Mouse (Mus musculus) intestine, embryonic 16.5 days (tissue): ENCODE data around the gene Nkain2. TPM values are rescaled to one million over a fixed set of nuclear protein-coding genes. Genes with fewer than 3 reads are reported as not detected.
"Not testable (repeated sequence)": the region's sequence is repeated elsewhere in the genome, so short reads cannot be mapped to it uniquely, and the experiment has no call there.

Source experiments
- ATAC-seq: fragments of 200-750 bp; cut with Nextera tagmentation; 2 replicates; pipeline ENCODE4 v1.8.0; 2017; ENCODE audit warnings: moderate TSS enrichment, moderate library complexity
- H3K27ac ChIP-seq: fragments of 300-500 bp; sonication (generic); 2 replicates; pipeline ENCODE4 v1.5.1; 2014; ENCODE audit warnings: mild to moderate bottlenecking, low read length
- H3K27me3 ChIP-seq: fragments of 300-500 bp; sonication (generic); replicated peaks from 2 replicates; pipeline ENCODE4 v1.6.1; 2014; ENCODE audit warnings: low read length, control low read depth, mixed read lengths; ENCODE audit not compliant: control insufficient read depth, insufficient read depth
- H3K36me3 ChIP-seq: fragments of 300-500 bp; sonication (generic); 2 replicates; pipeline ENCODE4 v1.6.1; 2014; ENCODE audit warnings: low read length, control low read depth; ENCODE audit not compliant: control insufficient read depth, insufficient read depth
- H3K4me1 ChIP-seq: fragments of 300-500 bp; sonication (generic); 2 replicates; pipeline ENCODE4 v1.6.1; 2014; ENCODE audit warnings: low read length, control low read depth, mixed read lengths; ENCODE audit not compliant: control insufficient read depth, insufficient read depth
- H3K4me2 ChIP-seq: fragments of 300-500 bp; sonication (generic); 2 replicates; pipeline ENCODE4 v1.6.1; 2014; ENCODE audit warnings: low read depth, low read length, control low read depth
- H3K4me3 ChIP-seq: fragments of 300-500 bp; sonication (generic); 2 replicates; pipeline ENCODE4 v1.5.1; 2014; ENCODE audit warnings: mild to moderate bottlenecking, low read length
- H3K9ac ChIP-seq: fragments of 300-500 bp; sonication (generic); 2 replicates; pipeline ENCODE4 v1.6.1; 2014; ENCODE audit warnings: low read depth, low read length
- H3K9me3 ChIP-seq: fragments of 300-500 bp; sonication (generic); 2 replicates; pipeline ENCODE4 v1.6.1; 2016; ENCODE audit warnings: low read length, control low read depth; ENCODE audit not compliant: control insufficient read depth
- WGBS: fragments of 180-500 bp; shearing (Covaris S2); extraction: QIAGEN DNeasy Blood & Tissue Kit; methylation state at CpG from one replicate; pipeline ENCODE4 v1.1.7; 2014; 5-methylcytosine and 5-hydroxymethylcytosine counted together
- polyA plus RNA-seq: library from polyadenylated mRNA; unstranded; fragments of >200 nt; fragmentation: Nextera tagmentation; extraction: Ambion mirVana; gene quantifications from 2 replicates; pipeline ENCODE4 v1.2.1, GENCODE M21; 2015

The Nkain2 gene
- polyA plus RNA-seq, 1 experiment from 2014 or later = 0.61 TPM

GRCm38 (mm10) chr10:32790541-32790940, 99.7 kb downstream of the Nkain2 start:
- H3K27me3 ChIP-seq = no peaks in the 10 kb centered on the region
- no peak overlapping the region for H3K27ac ChIP-seq
- H3K4me1 ChIP-seq = no peaks in the 10 kb centered on the region
- H3K36me3 ChIP-seq = no peaks in the 10 kb centered on the region
- H3K4me3 ChIP-seq = no peak overlapping the region
- H3K4me2 ChIP-seq = no peak overlapping the region
- H3K9ac ChIP-seq = no peak overlapping the region
- ATAC-seq = no peak
- H3K9me3 ChIP-seq = no peaks in the 10 kb centered on the region

GRCm38 (mm10) chr10:32782732-32783359, 107.4 kb downstream of the Nkain2 start:
- no peak for ATAC-seq
- WGBS = 63% methylated on average over 3 of the region's 3 CpGs

GRCm38 (mm10) chr10:32738989-32739388, 151.3 kb downstream of the Nkain2 start:
- Histone ChIP-seq H3K9me3 (no peaks in the 10 kb centered on the region), H3K9ac (no peak overlapping the region), H3K27me3 (no peaks in the 10 kb centered on the region), H3K4me2 (no peak overlapping the region), H3K4me1 (no peaks in the 10 kb centered on the region), H3K36me3 (no peaks in the 10 kb centered on the region), H3K27ac (no peak overlapping the region), H3K4me3 (no peak overlapping the region)
- no peak for ATAC-seq
- 81% methylated on average over 2 of the region's 2 CpGs for WGBS

More at GRCm38 (mm10) chr10:32782732-32783359, 107.4 kb downstream of the Nkain2 start:
- H3K36me3 ChIP-seq = no peaks in the 10 kb centered on the region
- H3K4me1 ChIP-seq = no peaks in the 10 kb centered on the region
- H3K9ac ChIP-seq = no peak overlapping the region
- H3K4me2 ChIP-seq = no peak overlapping the region
- no peaks in the 10 kb centered on the region for H3K27me3 ChIP-seq
- no peak overlapping the region for H3K4me3 ChIP-seq
- H3K9me3 ChIP-seq = no peaks in the 10 kb centered on the region
- H3K27ac ChIP-seq = no peak overlapping the region

- ATAC-seq, H3K27ac ChIP-seq: not testable (repeated sequence)
Measured at GRCm38 (mm10) chr10:32706579-32706978, 183.7 kb downstream of the Nkain2 start.

GRCm38 (mm10) chr10:32696661-32697060, 193.6 kb downstream of the Nkain2 start:
- H3K9me3 ChIP-seq = no peaks in the 10 kb centered on the region
- ATAC-seq = no peak
- 90% methylated on average over 2 of the region's 2 CpGs for WGBS

More at GRCm38 (mm10) chr10:32706579-32706978, 183.7 kb downstream of the Nkain2 start:
- H3K9me3 ChIP-seq, H3K27me3 ChIP-seq, H3K4me1 ChIP-seq, H3K36me3 ChIP-seq, H3K9ac ChIP-seq, H3K4me2 ChIP-seq, H3K4me3 ChIP-seq: not testable (repeated sequence)
- 73% methylated on average over 1 of the region's 1 CpGs for WGBS

GRCm38 (mm10) chr10:32684548-32684947, 205.7 kb downstream of the Nkain2 start:
- Histone ChIP-seq H3K36me3 (no peaks in the 10 kb centered on the region), H3K4me1 (no peaks in the 10 kb centered on the region), H3K9ac (no peak overlapping the region), H3K27me3 (no peaks in the 10 kb centered on the region), H3K9me3 (no peaks in the 10 kb centered on the region), H3K4me3 (no peak overlapping the region), H3K27ac (no peak overlapping the region), H3K4me2 (no peak overlapping the region)
- ATAC-seq = no peak

More at GRCm38 (mm10) chr10:32696661-32697060, 193.6 kb downstream of the Nkain2 start:
- Histone ChIP-seq H3K9ac (no peak overlapping the region), H3K4me2 (no peak overlapping the region), H3K4me1 (no peaks in the 10 kb centered on the region), H3K27ac (no peak overlapping the region), H3K36me3 (no peaks in the 10 kb centered on the region), H3K27me3 (no peaks in the 10 kb centered on the region), H3K4me3 (no peak overlapping the region)

GRCm38 (mm10) chr10:32640256-32640655, 250.0 kb downstream of the Nkain2 start:
- Histone ChIP-seq H3K9ac (no peak overlapping the region), H3K4me2 (no peak overlapping the region)
- 75% methylated on average over 3 of the region's 3 CpGs for WGBS

GRCm38 (mm10) chr10:32639173-32639572, 251.1 kb downstream of the Nkain2 start:
- no peaks in the 10 kb centered on the region for H3K9me3 ChIP-seq
- no peak overlapping the region for H3K9ac ChIP-seq
- ATAC-seq = no peak
- no peaks in the 10 kb centered on the region for H3K4me1 ChIP-seq
- no peaks in the 10 kb centered on the region for H3K36me3 ChIP-seq
- H3K4me2 ChIP-seq = no peak overlapping the region
- H3K4me3 ChIP-seq = no peak overlapping the region
- H3K27me3 ChIP-seq = no peaks in the 10 kb centered on the region
- H3K27ac ChIP-seq = no peak overlapping the region

More at GRCm38 (mm10) chr10:32640256-32640655, 250.0 kb downstream of the Nkain2 start:
- Histone ChIP-seq H3K27me3 (no peaks in the 10 kb centered on the region), H3K4me3 (no peak overlapping the region), H3K27ac (no peak overlapping the region), H3K4me1 (no peaks in the 10 kb centered on the region), H3K9me3 (no peaks in the 10 kb centered on the region), H3K36me3 (no peaks in the 10 kb centered on the region)
- ATAC-seq = no peak

- Histone ChIP-seq H3K27ac (no peak overlapping the region), H3K9ac (no peak overlapping the region), H3K4me1 (no peaks in the 10 kb centered on the region), H3K27me3 (no peaks in the 10 kb centered on the region), H3K9me3 (no peaks in the 10 kb centered on the region), H3K36me3 (no peaks in the 10 kb centered on the region), H3K4me2 (no peak overlapping the region), H3K4me3 (no peak overlapping the region)
- WGBS = 91% methylated on average over 2 of the region's 2 CpGs
- ATAC-seq = no peak
Measured at GRCm38 (mm10) chr10:32631043-32631442, 259.2 kb downstream of the Nkain2 start.

GRCm38 (mm10) chr10:32604448-32604847, 285.8 kb downstream of the Nkain2 start:
- no peak overlapping the region for H3K27ac ChIP-seq
- no peaks in the 10 kb centered on the region for H3K27me3 ChIP-seq
- no peaks in the 10 kb centered on the region for H3K9me3 ChIP-seq
- no peaks in the 10 kb centered on the region for H3K4me1 ChIP-seq
- ATAC-seq = no peak
- no peak overlapping the region for H3K4me2 ChIP-seq
- no peak overlapping the region for H3K4me3 ChIP-seq
- H3K9ac ChIP-seq = no peak overlapping the region
- H3K36me3 ChIP-seq = no peaks in the 10 kb centered on the region
